Mouse (Mus musculus): ENCODE data around the gene Keg1.

The Keg1 gene

GRCm38 (mm10) chr19:12759656-12760055 lies 64.1 kb downstream of the Keg1 start:
- in situ Hi-C loops (cut with MboI, MseI), result no loop called here

GRCm38 (mm10) chr19:12762212-12763130 lies 66.9 kb downstream of the Keg1 start:
- in situ Hi-C loops (cut with MboI, MseI), result no loop called here

GRCm38 (mm10) chr19:12765308-12765707 lies 69.7 kb downstream of the Keg1 start, which contains the start of gene Cntf:
TSS of gene Cntf (minus strand) at chr19:12765632.
- in situ Hi-C loops (cut with MboI, MseI), result no loop called here

Measured in T-helper 17 cell (primary cell).